Mouse (Mus musculus) heart, embryonic 12.5 days (tissue): Measurements from ENCODE around the gene Paqr3. TPM values are rescaled to one million over a fixed set of nuclear protein-coding genes. Genes with fewer than 3 reads are reported as not detected.

ENCODE experiments used
- ATAC-seq: fragments of 200-750 bp; cut with Nextera tagmentation; 2 replicates; pipeline ENCODE4 v1.8.0; 2017; ENCODE audit warnings: moderate TSS enrichment, moderate library complexity; ENCODE audit not compliant: insufficient number of reproducible peaks, low FRiP score
- H3K27ac ChIP-seq: fragments of 300-500 bp; sonication (generic); 2 replicates; pipeline ENCODE4 v1.5.1; 2016; ENCODE audit warnings: mild to moderate bottlenecking, moderate library complexity; ENCODE audit not compliant: poor library complexity, severe bottlenecking
- H3K27me3 ChIP-seq: fragments of 300-500 bp; sonication (generic); replicated peaks from 2 replicates; pipeline ENCODE4 v1.6.1; 2016; ENCODE audit warnings: mild to moderate bottlenecking, moderate library complexity
- H3K36me3 ChIP-seq: fragments of 300-500 bp; sonication (generic); 2 replicates; pipeline ENCODE4 v1.6.1; 2016; ENCODE audit warnings: mild to moderate bottlenecking, moderate library complexity
- H3K4me1 ChIP-seq: fragments of 300-500 bp; sonication (generic); replicated peaks from 2 replicates; pipeline ENCODE4 v1.6.1; 2016; ENCODE audit warnings: mild to moderate bottlenecking
- H3K4me2 ChIP-seq: fragments of 300-500 bp; sonication (generic); 2 replicates; pipeline ENCODE4 v1.6.1; 2016; ENCODE audit warnings: mild to moderate bottlenecking, moderate library complexity
- H3K4me3 ChIP-seq: fragments of 300-500 bp; sonication (generic); 2 replicates; pipeline ENCODE4 v1.5.1; 2016; ENCODE audit warnings: mild to moderate bottlenecking
- H3K9ac ChIP-seq: fragments of 300-500 bp; sonication (generic); 2 replicates; pipeline ENCODE4 v1.6.1; 2016; ENCODE audit warnings: mild to moderate bottlenecking, moderate library complexity
- H3K9me3 ChIP-seq: fragments of 300-500 bp; sonication (generic); replicated peaks from 2 replicates; pipeline ENCODE4 v1.6.1; 2016; ENCODE audit warnings: mild to moderate bottlenecking, moderate library complexity
- WGBS: fragments of 180-500 bp; shearing (Covaris S2); methylation state at CpG from one replicate; pipeline ENCODE4 v1.1.7; 2016; 5-methylcytosine and 5-hydroxymethylcytosine counted together
- polyA plus RNA-seq: library from polyadenylated mRNA; unstranded; fragments of >200 nt; fragmentation: Nextera tagmentation; extraction: Ambion mirVana; gene quantifications from 2 replicates; pipeline ENCODE4 v1.2.1, GENCODE M21; 2016

Gene Paqr3
- polyA plus RNA-seq, 1 experiment from 2014 or later: 2.5 TPM

- H3K27me3 ChIP-seq: 0 out of 2 replicates have a peak, but pooled peaks cover 5% of the 10 kb centered on the region
- no peak overlapping the region for H3K9ac ChIP-seq
- H3K4me1 ChIP-seq: peaks cover 6% of the 10 kb centered on the region
- no peak overlapping the region for H3K4me3 ChIP-seq
- no peak for ATAC-seq
- no peaks in the 10 kb centered on the region for H3K9me3 ChIP-seq
- 66% methylated on average over 2 of the region's 2 CpGs for WGBS
- H3K36me3 ChIP-seq: no peaks in the 10 kb centered on the region
- no peak overlapping the region for H3K27ac ChIP-seq
- no peak overlapping the region; the same call in 1 of the 2 replicates for H3K4me2 ChIP-seq
Observed at GRCm38 (mm10) chr5:97110133-97110532, 1.3 kb downstream of the Paqr3 start.

GRCm38 (mm10) chr5:97108333-97108732 is 3.1 kb downstream of the Paqr3 start:
- Histone ChIP-seq H3K36me3 (no peaks in the 10 kb centered on the region), H3K27me3 (0 out of 2 replicates have a peak, but pooled peaks cover 5% of the 10 kb centered on the region), H3K9ac (no peak overlapping the region), H3K4me2 (no peak overlapping the region), H3K4me3 (no peak overlapping the region), H3K27ac (no peak overlapping the region), H3K9me3 (no peaks in the 10 kb centered on the region), H3K4me1 (peaks cover 6% of the 10 kb centered on the region)
- no peak for ATAC-seq
- 84% methylated on average over 5 of the region's 5 CpGs for WGBS

- Histone ChIP-seq H3K27ac (no peak overlapping the region), H3K9me3 (no peaks in the 10 kb centered on the region), H3K9ac (no peak overlapping the region), H3K27me3 (no peaks in the 10 kb centered on the region), H3K4me2 (no peak overlapping the region), H3K4me3 (no peak overlapping the region), H3K36me3 (no peaks in the 10 kb centered on the region), H3K4me1 (0 out of 2 replicates have a peak, but pooled peaks cover 6% of the 10 kb centered on the region)
- no peak for ATAC-seq
- 82% methylated on average over 8 of the region's 8 CpGs for WGBS
Observed at GRCm38 (mm10) chr5:97099954-97100353, 11.4 kb downstream of the Paqr3 start.

- no peaks in the 10 kb centered on the region for H3K36me3 ChIP-seq
- no peaks in the 10 kb centered on the region for H3K27me3 ChIP-seq
- 0 out of 2 replicates have a peak, but pooled peaks cover 6% of the 10 kb centered on the region for H3K4me1 ChIP-seq
- H3K9me3 ChIP-seq: no peaks in the 10 kb centered on the region
- 67% methylated on average over 9 of the region's 9 CpGs for WGBS
- H3K4me3 ChIP-seq: no peak overlapping the region
- H3K9ac ChIP-seq: no peak overlapping the region
- no peak overlapping the region for H3K27ac ChIP-seq
- ATAC-seq: no peak
- no peak overlapping the region for H3K4me2 ChIP-seq
Observed at GRCm38 (mm10) chr5:97097631-97098041, 13.8 kb downstream of the Paqr3 start.

- 0 out of 2 replicates have a peak, but pooled peaks cover 6% of the 10 kb centered on the region for H3K4me1 ChIP-seq
- H3K4me3 ChIP-seq: no peak overlapping the region
- H3K27ac ChIP-seq: no peak overlapping the region
- H3K27me3 ChIP-seq: no peaks in the 10 kb centered on the region
- H3K4me2 ChIP-seq: no peak overlapping the region
- no peak for ATAC-seq
- H3K9me3 ChIP-seq: no peaks in the 10 kb centered on the region
- no peak overlapping the region for H3K9ac ChIP-seq
- H3K36me3 ChIP-seq: no peaks in the 10 kb centered on the region
- 34% methylated on average over 13 of the region's 13 CpGs for WGBS
Observed at GRCm38 (mm10) chr5:97095335-97095734, 16.1 kb downstream of the Paqr3 start.

GRCm38 (mm10) chr5:97092970-97093369 is 18.4 kb downstream of the Paqr3 start:
- Histone ChIP-seq H3K9ac (no peak overlapping the region), H3K4me2 (no peak overlapping the region), H3K36me3 (peaks cover 8% of the 10 kb centered on the region; the same call in 1 of the 2 replicates)

GRCm38 (mm10) chr5:97090034-97090784 is 21.2 kb downstream of the Paqr3 start:
- Histone ChIP-seq H3K27ac (no peak overlapping the region), H3K36me3 (peaks cover 21% of the 10 kb centered on the region), H3K4me1 (peaks cover 6% of the 10 kb centered on the region; the same call in 1 of the 2 replicates), H3K4me3 (no peak overlapping the region), H3K9me3 (no peaks in the 10 kb centered on the region), H3K27me3 (no peaks in the 10 kb centered on the region), H3K4me2 (no peak overlapping the region), H3K9ac (no peak overlapping the region)
- 72% methylated on average over 6 of the region's 6 CpGs for WGBS
- no peak for ATAC-seq

More at GRCm38 (mm10) chr5:97092970-97093369, 18.4 kb downstream of the Paqr3 start:
- Histone ChIP-seq H3K27ac (no peak overlapping the region), H3K4me1 (peaks cover 6% of the 10 kb centered on the region; the same call in 1 of the 2 replicates), H3K4me3 (no peak overlapping the region), H3K9me3 (no peaks in the 10 kb centered on the region), H3K27me3 (no peaks in the 10 kb centered on the region)
- no peak for ATAC-seq
- WGBS: 81% methylated on average over 8 of the region's 8 CpGs

GRCm38 (mm10) chr5:97089426-97089825 is 22.0 kb downstream of the Paqr3 start:
- no peaks in the 10 kb centered on the region for H3K9me3 ChIP-seq
- WGBS: 91% methylated on average over 3 of the region's 3 CpGs
- no peaks in the 10 kb centered on the region for H3K27me3 ChIP-seq
- no peak overlapping the region for H3K4me3 ChIP-seq
- no peak for ATAC-seq
- H3K4me2 ChIP-seq: no peak overlapping the region
- H3K27ac ChIP-seq: no peak overlapping the region
- peaks cover 6% of the 10 kb centered on the region; the same call in 1 of the 2 replicates for H3K4me1 ChIP-seq
- peaks cover 21% of the 10 kb centered on the region for H3K36me3 ChIP-seq
- no peak overlapping the region for H3K9ac ChIP-seq

- Histone ChIP-seq H3K4me1 (peaks cover 6% of the 10 kb centered on the region; the same call in 1 of the 2 replicates), H3K4me2 (no peak overlapping the region), H3K27me3 (no peaks in the 10 kb centered on the region), H3K27ac (no peak overlapping the region), H3K9ac (no peak overlapping the region), H3K36me3 (peaks cover 21% of the 10 kb centered on the region), H3K4me3 (no peak overlapping the region), H3K9me3 (no peaks in the 10 kb centered on the region)
- no peak for ATAC-seq
- 56% methylated on average over 6 of the region's 6 CpGs for WGBS
Observed at GRCm38 (mm10) chr5:97088231-97088630, 23.2 kb downstream of the Paqr3 start.

- H3K9ac ChIP-seq: 0 out of 2 replicates have a peak overlapping the region, but pooled peaks have one; percentile 11
- H3K36me3 ChIP-seq: peaks cover 25% of the 10 kb centered on the region
- ATAC-seq: no peak
- H3K4me2 ChIP-seq: peak overlapping the region; percentile 44
- 92% methylated on average over 16 of the region's 16 CpGs for WGBS
- no peaks in the 10 kb centered on the region for H3K9me3 ChIP-seq
- no peaks in the 10 kb centered on the region for H3K27me3 ChIP-seq
- no peak overlapping the region for H3K27ac ChIP-seq
- peaks cover 6% of the 10 kb centered on the region; the same call in 1 of the 2 replicates for H3K4me1 ChIP-seq
- H3K4me3 ChIP-seq: no peak overlapping the region
Observed at GRCm38 (mm10) chr5:97087746-97088145, 23.6 kb downstream of the Paqr3 start.

GRCm38 (mm10) chr5:97087030-97087630 is 24.3 kb downstream of the Paqr3 start:
- Histone ChIP-seq H3K4me3 (no peak overlapping the region), H3K27me3 (no peaks in the 10 kb centered on the region), H3K4me1 (peaks cover 6% of the 10 kb centered on the region; the same call in 1 of the 2 replicates), H3K4me2 (peak overlapping the region; percentile 44), H3K27ac (no peak overlapping the region), H3K36me3 (peaks cover 26% of the 10 kb centered on the region), H3K9ac (0 out of 2 replicates have a peak overlapping the region, but pooled peaks have one; percentile 11), H3K9me3 (no peaks in the 10 kb centered on the region)
- 76% methylated on average over 24 of the region's 24 CpGs for WGBS
- ATAC-seq: no peak
